Mouse (Mus musculus): ENCODE results near the gene Ereg.

The Ereg gene

DNA sequence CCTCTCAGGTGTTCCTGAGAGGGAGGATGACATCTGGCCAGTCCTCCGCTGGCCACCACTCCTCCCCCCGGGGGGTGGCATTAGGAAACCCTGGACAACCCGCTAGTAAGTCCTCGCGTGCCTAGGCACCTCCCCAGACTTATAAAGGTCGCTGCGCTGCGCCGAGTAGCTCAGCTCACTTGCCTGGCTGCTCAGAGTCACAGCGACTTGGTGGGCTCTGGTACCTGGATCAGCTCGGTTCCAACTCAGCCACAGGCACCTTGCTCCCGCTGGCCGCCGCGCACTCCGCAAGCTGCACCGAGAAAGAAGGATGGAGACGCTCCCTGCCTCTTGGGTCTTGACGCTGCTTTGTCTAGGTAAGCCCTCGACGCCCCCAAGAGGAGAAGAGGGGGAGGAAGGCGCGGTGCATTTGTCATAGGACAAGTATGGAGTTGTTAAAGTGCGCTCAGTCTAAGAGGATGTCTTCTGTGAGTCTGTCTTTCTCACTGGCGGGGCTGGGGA lies at the start of gene Ereg:
TSS of gene Ereg (plus strand) at position 173 of the 501 bp plus-strand sequence.
- no peak for DNase-seq

DNA sequence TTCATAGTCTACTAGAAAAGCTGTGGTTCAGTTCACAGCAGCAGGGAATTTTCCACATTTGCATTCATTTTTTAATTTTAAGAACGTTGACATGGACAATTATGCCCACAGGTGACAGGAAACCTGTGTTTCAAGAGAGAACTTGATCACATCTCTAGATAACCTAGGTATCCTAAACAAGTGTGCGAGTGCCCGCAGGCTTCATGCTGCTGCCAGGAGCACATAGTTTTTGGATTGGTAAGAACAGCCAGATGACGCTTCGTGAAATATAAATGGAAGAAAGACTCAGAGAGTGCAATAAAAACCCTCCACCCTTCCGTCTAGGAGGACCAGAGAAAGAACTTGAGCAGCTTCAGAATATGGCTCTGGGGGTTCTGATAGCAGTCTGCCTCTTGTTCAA lies 47.3 kb upstream of the Ereg start, which contains the start of gene Epgn:
TSS of gene Epgn (plus strand) at position 301 of the 400 bp plus-strand sequence.
- no peak for DNase-seq

GRCm38 (mm10) chr5:91027840-91028239 lies 46.6 kb upstream of the Ereg start:
- DNase-seq, result no peak

- no peak for DNase-seq
These were observed 43.8 kb upstream of the Ereg start for GRCm38 (mm10) chr5:91030629-91031028.

GRCm38 (mm10) chr5:91035341-91035740 lies 39.1 kb upstream of the Ereg start:
- no peak for DNase-seq

GRCm38 (mm10) chr5:91036628-91037027 lies 37.8 kb upstream of the Ereg start:
- no peak for DNase-seq

- no peak for DNase-seq
These were observed 36.7 kb upstream of the Ereg start for GRCm38 (mm10) chr5:91037756-91038155.

DNA sequence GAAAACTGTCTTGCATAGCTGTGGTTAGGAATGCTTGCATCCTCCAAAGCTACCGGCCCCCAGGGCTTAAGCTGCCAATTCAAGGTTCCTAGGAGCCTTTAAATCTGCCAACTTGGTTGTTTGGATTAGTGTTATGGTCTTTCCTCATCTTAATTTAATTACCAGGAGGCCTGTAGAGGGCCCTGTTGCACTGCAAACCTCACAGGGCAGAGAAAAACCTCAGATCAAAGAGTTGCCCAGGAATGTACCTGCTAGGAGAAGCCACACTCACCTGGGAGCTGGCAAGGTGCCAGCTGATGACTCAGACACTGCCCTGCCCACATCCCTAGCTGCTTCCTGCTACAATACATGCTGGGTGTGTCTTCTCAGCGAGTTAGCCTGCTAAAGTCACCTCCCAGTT lies 35.9 kb upstream of the Ereg start:
- DNase-seq, result peak; percentile 1

- no peak for DNase-seq
These were observed 35.5 kb upstream of the Ereg start for GRCm38 (mm10) chr5:91038963-91039362.

DNA sequence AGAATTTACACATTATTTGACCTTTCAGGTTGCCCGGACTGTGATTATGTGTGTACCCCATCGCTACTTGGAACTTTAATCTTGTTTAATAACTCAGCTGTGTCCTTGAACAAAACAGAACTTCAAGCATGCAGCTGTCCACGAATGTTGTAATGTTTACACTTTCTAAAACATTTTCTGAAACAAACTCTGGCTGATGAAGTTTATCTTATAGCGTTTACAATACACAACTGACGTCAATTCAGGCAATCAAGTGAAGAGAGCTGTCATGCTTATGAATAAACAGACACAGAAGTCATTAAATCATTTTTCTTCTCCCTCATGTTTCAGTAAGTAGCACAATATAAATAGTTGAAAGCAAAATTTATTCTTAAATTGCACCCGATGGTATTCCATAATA lies 26.4 kb upstream of the Ereg start:
- DNase-seq, result no peak

DNA sequence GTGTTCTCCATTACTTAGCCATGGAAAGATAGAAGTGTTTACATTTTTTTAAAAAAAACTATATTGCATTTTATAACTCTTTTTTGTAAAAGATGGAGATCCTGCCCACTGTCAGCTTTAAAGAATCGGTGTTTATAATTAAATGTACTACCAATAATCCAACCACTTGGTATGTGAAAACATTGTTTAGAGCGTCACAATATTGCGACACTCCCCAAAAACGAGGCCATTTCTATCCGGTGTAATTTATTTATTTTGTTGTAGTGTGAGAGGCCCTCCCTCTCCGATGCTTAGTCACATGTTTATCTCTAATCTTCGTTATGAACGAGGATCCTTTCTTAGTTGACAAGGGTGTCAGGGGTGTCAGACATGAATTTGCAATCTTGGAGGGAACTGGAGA lies 26.0 kb upstream of the Ereg start:
- no peak for DNase-seq

DNA sequence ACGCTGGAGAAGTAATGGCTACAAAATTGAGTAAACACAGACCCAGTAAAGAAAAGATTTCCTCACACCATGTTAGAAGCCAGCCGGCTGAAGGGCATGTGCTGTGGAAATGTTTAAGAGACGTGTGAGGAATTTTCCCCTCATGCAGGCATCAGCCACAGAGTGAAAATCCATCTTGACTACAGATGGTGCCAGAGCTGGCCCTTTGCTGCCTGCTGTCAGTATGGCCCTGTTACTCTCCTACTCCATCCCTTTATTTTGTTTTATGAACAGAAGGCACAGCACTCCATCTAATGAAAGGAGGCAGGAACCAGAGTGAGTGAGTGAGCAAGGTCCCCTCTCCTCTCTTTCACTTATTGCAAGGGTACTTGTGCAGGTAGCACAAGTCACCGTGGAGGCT lies 2.1 kb upstream of the Ereg start:
- DNase-seq, result no peak

DNA sequence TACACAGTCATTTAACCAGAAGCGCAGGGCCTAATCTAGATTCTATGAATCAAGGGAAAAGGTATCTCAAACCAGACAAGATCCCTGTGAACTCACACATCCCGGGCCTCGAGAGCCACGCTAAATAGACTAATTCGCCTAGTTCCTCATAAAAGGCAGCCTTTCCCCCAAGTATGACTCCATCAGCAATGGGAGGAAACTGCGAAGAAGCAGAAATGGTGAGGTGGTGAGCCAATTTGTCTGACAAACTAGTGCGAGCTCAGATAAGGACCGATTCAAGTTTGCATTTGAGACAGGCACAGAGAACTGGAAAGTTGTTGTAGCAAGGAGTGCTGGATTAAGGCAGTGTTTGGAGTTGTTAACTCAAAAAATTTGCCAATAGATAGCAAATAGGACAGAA lies 796 bp upstream of the Ereg start:
- DNase-seq, result no peak

- no peak for DNase-seq
These were observed 396 bp upstream of the Ereg start for GRCm38 (mm10) chr5:91074026-91074425.

GRCm38 (mm10) chr5:91075021-91075420 lies 599 bp downstream of the Ereg start:
- no peak for DNase-seq

GRCm38 (mm10) chr5:91083016-91083415 lies 8.6 kb downstream of the Ereg start:
- no peak for DNase-seq

DNA sequence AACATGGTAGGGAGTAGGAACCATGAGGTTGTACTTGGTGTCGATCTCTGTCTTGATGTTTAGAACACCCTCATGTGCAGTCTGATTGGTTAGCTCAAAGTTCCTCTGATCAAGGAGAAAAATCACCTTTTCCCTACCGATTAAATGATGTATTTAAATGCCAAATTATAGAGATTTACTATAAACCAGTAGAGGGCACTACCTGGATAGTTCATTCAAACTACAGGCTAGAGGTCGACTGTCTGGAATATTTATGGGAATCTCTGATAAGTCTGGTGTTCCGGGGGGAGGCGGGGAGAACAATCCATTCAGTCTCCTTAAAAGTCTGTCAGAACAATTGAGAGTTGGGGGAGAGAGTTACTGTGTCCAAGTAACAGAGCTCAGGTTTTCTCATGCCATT lies 10.9 kb downstream of the Ereg start:
- no peak for DNase-seq

DNA sequence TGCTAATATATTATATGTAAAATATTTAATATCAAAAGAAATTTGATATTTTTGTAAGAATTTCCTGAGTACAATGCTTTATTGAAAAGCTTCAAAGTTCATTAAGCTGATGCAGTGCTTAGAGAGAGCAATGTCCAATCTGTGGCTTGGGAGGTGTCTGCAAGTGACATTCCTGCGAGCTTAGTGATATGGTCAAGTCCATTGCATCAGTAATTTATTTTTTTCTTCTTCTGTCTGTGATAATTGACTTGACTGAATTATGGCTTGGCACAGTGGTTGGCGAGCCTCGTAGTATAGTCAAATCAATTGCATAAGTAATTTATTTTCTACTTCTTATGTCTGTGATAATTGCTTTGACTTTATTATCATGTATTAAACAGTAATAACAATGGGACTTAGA lies 15.9 kb downstream of the Ereg start:
- no peak for DNase-seq

- DNase-seq, result no peak
These were observed 23.6 kb downstream of the Ereg start for GRCm38 (mm10) chr5:91097911-91098614.

DNA sequence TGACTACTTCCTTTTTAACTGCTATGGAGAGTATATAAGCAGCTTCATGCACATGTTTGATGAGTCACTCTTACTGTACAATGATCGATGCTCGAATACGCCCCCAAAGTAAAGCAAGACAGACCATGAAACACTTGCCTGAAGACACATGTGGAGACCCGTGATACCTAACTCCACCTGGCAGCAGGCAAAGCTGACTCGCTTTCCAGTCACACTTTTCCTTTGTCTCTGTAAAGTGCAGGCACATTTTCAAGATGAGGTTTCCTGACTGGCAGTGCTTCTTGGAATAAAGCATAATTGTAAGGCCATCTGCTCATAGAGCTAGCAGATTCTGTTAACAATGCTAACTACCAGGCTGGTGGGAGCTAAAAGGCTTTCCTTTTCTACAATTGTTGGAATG lies 27.3 kb downstream of the Ereg start:
- no peak for DNase-seq

GRCm38 (mm10) chr5:91103943-91104665 lies 29.7 kb downstream of the Ereg start:
- DNase-seq, result peak; percentile 64

DNA sequence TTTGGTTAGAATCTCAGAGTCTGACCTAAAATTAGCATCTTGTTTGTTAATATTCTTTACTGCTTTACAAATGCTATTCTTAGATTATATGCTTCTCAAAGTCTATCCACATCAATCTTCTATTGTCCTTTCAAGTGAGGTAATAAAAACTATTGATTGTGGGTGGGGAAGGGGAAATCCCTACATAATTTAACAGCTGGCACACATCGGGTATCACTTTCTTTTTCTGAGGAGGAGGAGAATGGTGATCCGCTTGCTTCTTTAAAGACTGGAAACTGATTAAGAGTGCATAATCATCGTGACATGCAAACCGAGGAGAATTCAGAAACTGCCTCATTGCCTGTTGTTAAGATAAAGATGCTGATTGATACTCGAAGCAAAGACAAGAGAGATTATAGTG lies 31.8 kb downstream of the Ereg start:
- DNase-seq, result no peak

DNA sequence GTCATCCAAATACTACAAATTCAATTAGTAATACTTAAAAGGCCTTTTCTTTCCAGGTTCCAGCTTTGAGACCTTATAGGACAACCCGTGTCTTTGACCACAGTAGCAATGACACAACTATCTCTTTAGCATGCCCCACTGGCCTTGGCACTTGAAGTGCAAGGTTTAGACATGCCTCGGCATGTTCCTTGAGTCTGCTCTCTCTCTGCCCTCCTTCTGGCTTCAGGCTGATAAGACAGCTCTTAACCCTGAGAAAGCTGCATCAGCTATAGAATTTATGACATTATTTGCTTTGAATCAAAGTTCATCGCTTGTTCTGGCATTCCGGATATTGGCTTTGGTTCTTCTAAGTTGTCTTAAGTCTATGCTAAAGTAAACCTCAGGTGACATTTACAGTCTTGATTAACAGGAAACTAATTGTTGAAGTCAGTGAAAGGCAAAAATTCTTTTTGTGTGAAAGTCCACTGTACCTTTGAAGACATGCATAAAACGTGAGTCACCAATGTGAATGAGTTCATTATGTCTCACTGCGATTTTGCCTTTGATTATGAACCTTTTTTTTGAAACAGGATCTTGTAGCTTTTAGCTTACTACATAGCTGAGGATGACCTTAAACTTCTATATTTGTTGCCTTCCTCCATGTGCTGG lies 35.7 kb downstream of the Ereg start:
- no peak for DNase-seq

DNA sequence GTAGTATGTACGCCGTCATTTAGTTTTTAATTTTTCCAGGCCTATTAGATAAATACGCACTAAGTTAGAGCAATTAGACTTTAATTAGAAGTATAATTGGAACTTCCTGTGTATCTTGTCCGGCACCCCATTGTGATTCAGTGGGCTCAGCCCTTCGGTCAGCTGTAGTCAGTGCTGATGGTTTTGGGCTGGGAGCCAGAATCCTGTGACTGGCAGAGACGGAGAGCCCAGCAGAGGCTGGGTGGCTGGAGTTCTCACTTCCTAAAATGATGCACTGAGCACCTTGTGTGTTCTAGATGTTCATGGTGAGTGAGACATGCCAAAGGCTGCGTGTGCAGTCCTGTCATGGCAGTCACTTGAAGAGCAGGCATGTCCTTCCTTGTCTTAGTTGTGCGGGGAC lies 36.6 kb downstream of the Ereg start:
- DNase-seq, result no peak

Data from cerebellum, adult 11-12 months (tissue).